Mouse (Mus musculus) monocyte, adult 59 days (primary cell): ENCODE results near the gene Rtl4. TPM values are rescaled to one million over a fixed set of nuclear protein-coding genes. Genes with fewer than 3 reads are reported as not detected.

Experiments
- total RNA-seq, 2 experiments: library from RNA; stranded (reverse); gene quantifications; one replicate each; pipeline ENCODE4 v1.2.4; 2023

Rtl4 gene
- total RNA-seq: not detected

DNA sequence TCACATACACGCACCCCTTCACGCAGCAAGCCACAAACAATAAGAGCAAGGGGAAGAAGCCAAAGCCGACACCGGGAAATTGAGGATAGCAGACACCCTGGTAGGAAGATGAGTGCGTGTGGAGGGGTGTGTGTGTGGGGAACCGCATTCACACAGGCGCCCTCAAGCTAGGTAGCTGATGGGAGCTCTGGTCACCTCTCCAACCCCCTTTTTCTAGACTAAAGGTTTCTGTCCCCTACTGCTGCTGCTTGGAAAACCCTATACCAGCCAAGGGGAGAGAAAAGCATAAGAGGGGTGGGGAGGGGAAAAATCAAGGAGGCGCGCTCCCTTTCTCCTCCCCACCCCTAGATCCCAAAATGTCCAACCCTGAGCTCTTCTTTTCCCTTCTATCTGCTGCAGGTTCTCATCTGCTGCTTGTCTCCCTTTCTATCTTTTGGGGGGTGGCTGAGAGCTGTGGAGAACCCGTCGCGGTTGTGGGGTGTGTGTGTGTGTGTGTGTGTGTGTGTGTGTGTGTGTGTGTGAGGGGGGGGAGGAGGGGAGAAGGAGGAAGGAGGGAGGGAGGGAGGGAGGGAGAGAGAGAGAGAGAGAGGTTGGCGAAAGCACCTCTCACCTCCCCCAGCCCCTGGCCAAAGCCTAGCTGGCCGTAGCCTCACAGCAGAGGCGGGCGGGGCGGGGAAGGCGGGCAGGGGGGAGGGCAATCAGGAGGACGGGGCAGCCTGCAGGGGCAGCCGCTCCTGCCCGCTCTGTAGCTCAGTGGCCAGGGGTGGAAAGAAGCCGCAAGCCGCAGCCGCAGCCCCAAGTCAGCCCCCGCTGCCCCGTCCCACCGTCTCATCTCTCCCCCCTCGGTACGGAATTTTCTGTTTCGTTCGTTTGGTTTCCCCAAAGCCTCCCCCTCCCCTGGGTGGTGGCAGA is at the start of gene Rtl4:
Gene Rtl4 (plus strand): TSS at position 701 of the 912 bp plus-strand sequence.

GRCm38 (mm10) chrX:144688142-144688206 is 733 bp upstream of the Rtl4 start, which contains the start of gene Trpc5:
Gene Trpc5, minus strand, starts transcription at chrX:144688180.

Other genes with a start within 250 kb of the Rtl4 start
- not detected for gene Trpc5os, start 232.3 kb upstream of the Rtl4 start, total RNA-seq
- not detected for gene Trpc5, start 727 bp upstream of the Rtl4 start, total RNA-seq